Mouse (Mus musculus): ENCODE measurements around the gene Armc3.

- TF ChIP-seq GATA1 (IDR thresholded peaks at IDR 0.05; ENCODE audit: low read length), result no peak
- TF ChIP-seq TAL1 (IDR thresholded peaks at IDR 0.05; ENCODE audit: low read length), result no peak
Observed at GRCm38 (mm10) chr2:19164234-19164633, 34.9 kb upstream of the Armc3 start.
